Mouse (Mus musculus) B cell, adult 2 months (primary cell): Measurements from ENCODE around the gene Mia.

Experiments used
- DNase-seq, 2 experiments: peaks; one replicate each; pipeline ENCODE4 v3.0.0; 2022

The Mia gene

DNA sequence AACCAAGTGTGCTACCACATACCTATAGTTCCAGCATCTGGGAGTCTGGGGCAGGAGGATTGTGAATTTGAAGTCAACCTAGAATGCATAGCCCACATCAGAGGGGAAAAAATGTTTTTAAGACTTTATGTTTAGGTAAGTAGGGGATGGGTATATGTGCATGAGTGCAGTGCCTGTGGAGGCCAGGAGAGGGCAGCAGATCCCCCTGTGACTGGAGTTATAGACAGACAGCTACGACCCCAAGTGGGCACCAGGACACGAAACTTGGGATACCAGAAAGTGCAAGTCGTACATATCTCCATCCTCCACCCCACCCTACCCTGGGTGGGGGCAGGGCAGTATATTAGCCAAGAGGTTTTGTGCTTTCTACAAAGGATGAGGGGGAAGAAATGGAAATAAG is 4.0 kb upstream of the Mia start:
- DNase-seq, result peak; percentile 70 to 72

DNA sequence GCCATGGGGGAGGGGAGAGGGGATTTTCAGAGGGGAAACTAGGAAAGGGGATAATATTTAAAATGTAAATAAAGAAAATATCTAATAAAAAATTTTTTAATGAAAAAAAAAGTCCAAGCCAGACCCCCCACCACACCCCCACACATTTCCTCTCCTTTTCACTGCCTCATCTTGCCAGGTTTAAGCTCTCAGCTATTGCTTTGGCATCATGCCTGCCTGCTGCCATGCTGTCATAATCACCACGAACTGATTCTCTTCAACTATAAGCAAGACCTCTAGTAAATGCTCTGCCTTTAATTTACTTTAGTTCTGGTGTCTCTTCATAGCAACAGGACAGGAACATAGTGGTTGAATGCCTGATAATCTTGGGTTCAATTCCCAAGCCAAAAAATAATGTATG is 1.5 kb upstream of the Mia start:
- DNase-seq, result no peak

DNA sequence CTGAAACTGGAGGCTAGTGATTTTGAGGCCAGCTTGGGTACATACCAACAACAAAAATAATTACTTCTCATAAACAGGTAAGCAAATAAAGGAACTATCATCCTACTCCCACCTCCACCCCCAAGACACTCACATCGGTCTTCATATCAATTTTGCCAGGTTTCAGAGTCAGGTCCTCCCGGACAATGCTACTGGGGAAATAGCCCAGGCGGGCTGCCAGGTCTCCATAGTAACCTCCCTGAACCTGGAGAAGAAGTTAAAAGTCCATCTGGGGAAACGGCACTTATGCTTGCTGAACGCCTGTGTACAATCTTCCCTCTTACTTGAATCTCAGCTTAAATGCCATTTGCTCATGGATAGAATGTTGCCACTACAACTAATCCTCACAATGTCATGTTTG is 921 bp downstream of the Mia start:
- no peak for DNase-seq

DNA sequence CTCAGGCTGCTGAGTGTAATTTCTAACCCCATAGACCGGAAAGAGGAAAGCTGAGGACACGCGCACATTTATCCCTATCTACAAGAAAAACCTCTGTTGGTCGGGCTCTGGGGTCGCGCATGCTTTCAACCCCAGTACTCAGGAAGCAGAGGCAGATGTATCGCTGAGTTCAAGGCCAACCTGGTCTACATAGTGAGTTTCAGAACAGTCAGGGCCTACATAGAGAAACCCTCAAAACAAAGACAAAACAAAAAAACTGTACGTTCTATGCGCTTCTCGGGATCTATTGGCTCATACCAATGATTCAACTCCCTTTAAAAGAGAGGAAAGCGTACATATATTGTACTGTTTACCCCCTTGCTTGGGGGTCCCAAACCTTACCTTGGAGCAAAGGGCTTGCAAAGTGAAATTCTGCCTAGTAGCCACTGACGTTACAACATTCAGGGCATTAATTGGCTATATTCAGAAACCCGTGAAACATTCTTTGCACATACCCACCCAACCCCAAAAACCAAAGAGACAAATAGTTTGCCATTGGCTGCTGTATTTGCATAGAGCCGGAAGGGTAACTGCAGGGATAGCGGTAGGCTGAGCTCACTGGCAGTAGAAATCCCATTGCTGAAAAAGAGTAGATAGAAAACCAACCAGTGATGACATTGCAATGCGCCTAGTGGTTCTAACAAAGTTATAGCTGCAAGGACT is 1.6 kb downstream of the Mia start:
- peak; percentile 31 to 34 for DNase-seq

DNA sequence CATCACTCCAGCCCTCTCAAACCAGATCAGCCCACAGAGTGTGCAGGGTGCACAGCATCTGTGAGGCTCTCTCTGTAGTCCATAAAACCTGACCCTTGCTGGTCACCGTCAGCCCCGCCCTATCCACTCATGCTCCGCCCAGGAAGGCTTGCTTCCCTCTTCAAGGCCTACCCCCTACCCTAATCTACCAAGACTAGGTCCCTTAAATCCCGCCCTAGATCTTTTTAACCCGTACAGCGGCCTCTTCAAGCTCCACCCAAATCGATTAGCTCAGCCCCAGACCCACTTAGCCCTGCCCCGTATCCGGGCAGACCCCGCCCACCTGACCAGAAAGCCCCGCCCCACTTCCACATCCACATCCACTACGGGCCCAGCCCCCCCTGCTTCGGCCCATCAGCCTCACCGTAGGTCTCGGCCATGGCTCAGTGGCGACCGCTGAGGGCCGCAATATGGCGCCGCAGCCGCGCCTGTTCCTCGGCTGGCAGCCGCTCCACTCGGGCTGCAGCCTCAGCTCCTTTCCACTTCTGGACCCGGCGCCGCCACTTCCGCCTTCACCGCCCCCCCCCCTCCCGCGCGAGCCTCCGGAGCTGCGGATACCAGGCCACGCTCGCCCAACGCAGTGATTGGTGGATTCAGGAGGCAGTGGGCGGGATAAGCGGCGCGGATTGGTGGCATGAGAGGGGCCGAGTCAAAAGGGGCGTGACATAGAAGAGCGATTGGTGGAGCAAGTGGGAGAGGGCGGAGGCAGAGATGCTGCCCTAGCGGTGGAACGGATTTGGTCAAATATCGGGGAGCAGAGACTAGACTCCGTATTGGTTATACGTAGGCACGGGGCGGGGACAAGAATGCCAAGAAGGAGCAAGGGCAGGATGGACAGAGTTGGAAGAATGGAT is 2.4 kb downstream of the Mia start, which contains the start of gene Rab4b:
Rab4b (minus strand) TSS at position 573 of the 893 bp plus-strand sequence.
- DNase-seq, result peak; percentile 97

DNA sequence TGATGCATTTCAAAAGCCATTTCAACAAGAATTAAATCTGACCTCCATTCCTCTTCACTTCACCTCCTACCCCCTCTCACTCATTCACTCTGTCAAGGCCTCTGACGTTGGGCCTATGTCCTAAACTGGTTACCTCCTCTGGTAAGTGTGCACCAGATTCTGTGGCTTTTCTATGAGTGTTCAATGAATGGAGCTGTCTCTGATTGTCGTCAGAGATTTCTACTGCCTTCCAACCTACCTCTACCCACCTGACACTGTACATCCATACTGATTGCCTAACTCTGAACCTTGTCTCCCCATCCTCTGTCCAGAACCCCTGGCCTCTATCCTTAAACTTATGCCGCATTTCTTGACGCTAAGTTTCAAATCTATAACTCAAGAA is 3.0 kb downstream of the Mia start:
- DNase-seq, result no peak

DNA sequence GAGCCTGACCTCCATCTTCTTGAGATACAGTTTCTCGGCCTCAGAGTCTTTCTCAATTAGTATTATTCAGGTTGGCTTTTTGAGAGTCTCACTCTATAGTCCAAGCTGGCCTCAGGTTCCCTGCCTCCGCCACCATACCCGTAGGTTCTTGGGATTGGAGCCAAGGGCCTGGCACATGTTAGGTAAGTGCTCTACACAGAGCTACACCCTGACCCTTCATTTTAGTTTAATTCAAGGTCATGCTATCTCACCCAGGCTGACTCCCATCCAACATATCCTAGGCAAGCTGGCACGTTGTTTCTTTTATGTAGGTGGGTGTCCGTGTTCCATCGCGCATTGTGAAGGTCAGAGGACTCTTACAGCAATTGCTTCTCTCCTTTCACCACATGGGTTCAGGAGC is 6.1 kb downstream of the Mia start:
- no peak for DNase-seq

DNA sequence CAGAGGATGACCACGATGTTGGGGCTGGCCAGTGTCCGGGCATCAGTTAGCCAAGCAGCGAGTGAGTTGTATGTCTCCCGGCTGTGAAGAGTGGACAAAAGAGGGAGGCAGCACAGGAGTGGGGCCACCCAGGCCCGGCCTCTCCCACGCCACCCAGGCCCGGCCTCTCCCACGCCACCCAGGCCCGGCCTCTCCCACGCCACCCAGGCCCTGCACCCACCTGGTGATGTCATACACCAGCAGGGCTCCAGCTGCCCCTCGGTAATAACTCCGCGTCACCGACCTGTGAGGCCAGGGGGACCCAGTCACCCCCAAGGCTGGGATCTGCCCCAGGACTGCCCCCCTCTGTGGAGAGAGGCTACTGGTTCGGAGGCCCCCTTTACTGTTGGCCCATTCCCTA is 6.5 kb downstream of the Mia start:
- no peak for DNase-seq

DNA sequence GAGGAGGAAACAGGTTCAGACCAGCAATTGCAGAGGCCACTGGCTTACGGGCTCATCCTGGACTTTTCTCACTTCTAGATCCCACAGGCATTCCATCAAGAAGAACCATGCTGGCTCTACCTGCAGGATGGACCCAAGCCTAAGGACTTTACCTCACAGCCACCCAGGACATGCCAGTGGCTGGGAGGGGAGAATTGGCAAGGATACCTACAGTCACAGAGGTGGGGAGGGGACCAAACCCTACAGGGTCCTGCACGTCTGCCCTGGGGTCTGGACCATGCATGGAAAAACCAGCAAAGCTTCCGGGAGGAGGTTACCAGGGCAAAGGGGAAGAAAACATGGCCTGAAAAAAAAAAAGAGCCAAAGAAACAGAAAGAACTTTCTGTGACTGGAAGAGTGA is 10.0 kb downstream of the Mia start:
- DNase-seq, result no peak

DNA sequence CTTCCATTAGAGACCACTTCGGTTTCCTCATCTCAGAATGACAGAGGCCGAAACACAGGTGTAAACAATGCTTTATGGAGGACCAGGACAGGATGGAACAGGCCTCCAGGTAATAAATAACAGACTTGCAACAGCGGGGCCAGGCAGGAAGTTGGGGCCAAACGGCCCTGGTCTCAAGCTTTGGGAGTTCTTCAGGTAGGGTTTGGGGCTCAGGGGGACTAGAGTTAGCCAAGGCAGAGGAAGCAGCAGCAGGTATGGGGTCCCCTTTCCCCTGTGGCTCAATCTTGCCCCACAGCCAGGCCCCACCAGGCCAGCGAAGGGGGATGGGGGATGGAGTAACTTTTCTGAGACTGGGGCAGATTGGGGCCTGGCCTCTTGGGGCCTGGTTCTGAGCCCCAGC is 12.6 kb downstream of the Mia start:
- DNase-seq, result no peak

DNA sequence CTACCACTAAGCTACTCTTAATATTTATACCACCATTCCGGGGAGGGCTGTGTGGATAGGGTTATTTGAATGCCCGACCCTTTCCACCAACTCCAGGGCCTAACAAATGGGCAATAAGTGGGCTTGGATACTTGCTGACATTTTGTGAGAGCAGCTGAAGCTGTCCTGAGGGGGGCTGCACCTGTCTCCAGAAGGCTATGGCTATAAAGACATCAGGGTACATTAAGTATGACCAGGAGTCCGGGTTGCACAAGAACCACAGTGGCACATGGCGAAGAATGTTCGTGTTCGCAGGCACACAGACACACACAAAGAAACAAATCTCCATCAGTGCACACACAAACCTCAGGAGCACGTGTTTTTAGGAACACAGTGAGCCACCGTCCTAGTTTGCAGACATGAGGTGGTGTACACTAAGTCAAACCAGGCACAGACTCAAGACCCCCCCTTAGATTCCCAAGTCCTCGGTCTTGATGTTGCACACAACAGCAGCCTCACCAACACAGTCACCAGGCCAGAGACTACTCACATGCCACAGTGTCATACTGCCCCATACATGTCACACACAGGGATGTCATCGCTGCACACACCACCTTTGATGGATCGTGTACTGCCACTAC is 13.4 kb downstream of the Mia start:
- DNase-seq, result no peak

DNA sequence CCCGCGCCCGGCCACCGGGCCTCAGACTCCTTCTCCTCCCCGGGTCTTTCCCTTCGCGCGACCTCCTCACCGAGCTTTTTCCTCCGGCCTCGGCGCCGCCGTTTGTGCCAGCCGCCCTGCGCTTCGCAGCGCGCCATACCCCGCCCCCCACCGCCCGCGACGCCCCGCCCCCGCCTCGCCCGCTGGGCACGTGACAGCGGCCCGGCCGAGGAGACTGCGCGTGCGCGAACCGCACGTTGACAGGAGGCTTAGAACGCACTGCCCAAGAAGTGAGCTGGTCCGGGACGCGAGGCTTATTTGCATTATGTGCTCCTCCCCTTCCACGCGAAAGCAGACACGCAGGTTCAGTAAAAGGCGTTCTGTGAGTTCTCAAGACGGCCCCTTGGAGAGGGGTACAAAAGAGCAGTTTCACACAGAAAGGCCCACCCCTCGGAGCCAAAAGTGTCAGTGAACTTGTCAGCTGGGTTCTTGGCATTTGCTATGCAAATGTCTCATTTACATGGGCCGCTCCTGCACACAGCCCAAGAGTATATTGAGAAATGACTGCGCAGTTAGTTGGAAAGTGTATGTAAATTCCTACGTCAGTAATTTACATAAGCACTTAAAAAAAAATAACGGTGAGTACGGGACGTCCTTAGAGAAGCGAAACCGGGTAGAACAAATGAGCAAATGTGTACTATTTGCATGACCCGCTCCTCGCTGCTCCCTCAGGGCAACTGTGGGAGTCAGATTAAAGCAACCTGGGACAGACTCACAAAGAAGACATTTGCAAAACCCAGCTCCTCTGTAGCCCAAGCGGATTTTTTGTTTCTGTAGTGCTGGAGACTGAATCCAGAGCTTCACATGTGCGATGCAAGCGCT is 14.1 kb downstream of the Mia start, which contains the start of gene Egln2:
Egln2 (minus strand) TSS at position 189 of the 861 bp plus-strand sequence.
- DNase-seq, result peak; percentile 94 to 96

DNA sequence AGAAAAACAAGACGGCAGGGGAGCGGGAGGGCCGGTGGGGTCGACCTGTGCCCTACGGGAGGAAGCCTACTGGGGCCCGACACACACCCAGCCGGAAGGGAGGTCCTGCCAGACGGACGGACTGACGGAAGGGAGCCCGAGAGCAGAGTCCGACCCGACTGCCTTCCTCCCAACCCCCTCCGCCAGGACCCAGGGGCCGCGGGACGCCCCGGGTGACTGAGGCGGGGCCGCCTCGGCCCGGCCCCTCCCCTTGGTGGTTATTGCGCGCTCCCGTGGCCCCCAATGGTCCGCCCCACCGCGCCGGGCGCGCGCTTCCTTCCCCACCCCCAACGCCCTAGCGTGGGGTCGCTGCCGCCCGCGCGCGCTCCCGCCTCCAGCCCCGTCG is 14.7 kb downstream of the Mia start:
- peak; percentile 87 to 90 for DNase-seq

DNA sequence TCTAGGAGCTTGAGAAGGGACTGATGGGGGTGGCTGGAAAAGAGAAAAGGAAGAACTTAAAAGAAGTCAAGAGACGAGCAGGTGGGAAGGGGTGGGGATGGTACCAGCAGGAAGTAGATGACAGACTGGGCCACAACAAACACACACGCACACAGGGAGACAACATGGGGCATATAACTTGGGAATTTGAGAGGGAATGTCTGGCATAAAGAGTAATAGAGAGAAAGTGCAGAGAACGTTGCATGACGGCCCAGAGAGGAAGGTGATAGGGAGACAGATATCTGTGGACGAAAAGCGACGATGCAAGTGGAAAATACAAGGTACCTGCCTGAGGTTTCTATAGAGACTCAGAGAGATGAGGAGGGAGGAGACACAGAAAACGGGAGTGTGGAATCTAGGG is 15.3 kb downstream of the Mia start:
- no peak for DNase-seq

DNA sequence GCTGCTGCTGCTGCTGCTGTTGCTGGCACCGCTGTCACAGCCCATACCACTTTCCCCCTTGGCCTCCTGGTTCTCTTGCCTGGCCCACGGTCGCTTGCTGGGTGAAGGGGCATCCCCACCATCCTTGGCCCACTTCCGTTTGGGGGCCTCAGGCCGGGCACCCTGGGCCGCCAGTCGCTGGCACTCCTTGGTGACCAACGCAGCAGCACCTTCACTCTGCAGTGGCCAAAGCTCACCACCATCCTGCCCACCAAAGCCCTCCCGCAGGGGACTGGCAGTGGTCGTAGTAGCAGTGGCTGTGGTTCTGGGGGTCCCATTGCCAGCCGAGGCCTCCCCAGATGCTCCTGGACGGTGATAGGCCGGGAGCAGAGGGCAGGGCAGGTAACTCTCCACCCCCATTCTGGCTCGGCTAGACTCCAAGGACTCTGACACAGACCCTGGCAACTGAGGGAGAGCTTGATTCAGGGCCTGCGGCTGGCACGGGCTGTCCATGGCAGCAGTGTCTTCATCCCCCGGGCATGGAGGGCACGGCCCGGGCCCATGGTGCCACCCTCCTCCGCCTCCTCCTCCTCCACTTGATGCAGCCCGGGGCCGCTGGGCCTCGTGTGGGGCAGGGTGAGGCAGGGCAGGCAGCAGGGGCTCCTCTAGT is 15.8 kb downstream of the Mia start:
- DNase-seq, result no peak

DNA sequence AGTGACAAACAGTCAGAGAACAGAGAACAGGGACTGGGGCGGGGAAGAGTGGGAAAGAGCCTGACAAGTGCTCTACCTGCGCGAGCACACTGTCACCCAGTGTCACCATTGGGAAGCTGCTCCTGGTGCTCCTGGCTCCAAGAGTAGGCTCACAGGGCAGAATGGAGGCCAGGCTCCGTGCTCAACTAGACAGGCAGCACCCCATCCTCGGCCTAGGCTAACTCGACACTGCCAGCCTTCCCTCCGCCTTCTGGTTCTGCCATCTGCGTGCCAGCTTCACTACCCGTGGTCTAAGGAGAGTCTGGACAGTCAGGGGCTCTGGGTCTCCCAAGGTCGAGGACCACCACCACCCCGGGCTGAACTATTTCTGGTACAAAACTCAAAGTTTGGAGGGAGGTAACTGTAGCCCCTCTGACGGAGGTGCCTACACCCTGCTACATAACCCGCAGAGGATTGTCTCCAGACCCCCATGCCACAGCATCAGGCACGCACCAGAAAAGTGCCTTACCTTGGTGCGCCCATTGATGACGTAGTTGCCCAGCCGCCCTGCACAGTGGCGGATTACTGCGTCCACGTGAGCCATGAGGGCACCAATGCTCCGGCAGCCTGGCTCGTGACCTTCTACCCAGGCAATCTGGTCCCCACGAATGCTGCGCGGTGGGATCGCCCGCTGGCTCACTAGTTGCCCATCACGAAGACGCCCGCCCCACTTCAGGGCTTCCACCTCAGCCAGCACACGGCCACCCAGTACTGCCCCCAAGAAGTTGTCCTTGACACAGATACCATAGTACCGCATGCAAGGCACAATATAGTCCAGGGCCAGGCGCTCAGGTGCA is 16.6 kb downstream of the Mia start:
- DNase-seq, result no peak

DNA sequence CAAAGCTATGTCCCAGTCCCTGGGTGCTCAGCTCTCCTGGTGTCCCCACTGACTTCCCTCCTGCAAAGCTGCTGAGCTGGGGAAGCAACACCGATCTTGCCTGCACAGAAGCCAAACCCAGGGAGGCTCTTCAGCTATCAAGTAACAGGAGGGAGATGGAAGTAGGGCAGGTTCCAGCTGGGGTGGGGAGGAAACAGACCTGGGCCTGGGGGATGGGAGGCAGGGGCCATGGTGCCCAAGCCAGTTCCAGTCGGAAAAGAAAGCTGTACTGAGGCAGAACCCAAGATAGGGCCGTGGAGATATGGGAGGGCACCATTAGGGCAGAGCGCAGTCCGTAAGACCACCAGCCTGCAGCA is 17.5 kb downstream of the Mia start:
- DNase-seq, result no peak

DNA sequence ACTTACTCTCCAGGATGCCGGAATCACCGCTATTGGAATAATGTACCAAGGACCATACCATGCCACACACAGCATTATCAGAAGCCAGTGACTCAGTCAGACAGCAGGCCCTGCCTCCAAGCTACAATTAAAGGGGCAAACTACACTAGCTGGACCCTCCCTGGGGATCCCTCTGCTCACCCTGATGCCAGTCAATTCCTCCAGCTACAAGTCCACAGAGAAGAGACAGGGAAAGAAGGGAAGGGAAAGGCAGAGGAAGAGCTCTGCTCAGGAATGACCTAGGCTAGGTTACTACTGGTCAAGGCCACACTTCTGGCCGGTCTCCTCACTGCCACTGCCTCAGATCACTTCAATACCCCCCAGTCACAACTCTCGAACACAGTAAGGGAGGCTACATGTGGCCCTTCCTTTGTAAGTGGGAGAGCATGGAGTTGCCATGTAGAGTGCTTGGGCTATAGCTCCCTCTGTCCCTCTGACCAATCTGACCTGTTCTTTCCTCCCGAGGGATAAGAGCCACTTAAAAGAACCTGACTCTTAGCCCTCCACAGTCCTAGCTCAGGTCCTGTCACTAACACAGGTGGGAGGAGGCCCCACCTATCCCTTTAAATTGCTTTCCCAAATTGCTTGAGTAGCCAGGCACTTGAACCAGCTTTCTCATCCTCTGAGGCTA is 18.0 kb downstream of the Mia start:
- no peak for DNase-seq

DNA sequence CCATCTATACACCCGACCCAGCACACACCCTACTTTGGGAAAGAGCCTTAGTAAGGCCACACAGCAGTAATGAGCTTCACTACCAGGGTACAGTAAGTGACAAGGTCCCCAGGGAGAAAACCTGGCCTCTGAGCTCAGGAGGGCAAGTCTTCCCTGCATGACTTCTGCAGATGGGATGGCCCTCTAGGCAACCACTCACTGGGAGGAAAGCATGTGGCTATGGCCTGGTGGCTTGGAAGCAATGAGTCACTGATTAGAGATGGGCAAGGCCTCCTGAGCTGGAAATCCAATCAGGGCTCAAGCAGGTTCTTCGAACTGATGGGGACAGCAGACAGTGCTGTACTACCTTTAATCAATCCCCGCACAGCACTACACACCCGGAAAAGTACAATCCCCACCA is 19.2 kb downstream of the Mia start:
- DNase-seq, result no peak

DNA sequence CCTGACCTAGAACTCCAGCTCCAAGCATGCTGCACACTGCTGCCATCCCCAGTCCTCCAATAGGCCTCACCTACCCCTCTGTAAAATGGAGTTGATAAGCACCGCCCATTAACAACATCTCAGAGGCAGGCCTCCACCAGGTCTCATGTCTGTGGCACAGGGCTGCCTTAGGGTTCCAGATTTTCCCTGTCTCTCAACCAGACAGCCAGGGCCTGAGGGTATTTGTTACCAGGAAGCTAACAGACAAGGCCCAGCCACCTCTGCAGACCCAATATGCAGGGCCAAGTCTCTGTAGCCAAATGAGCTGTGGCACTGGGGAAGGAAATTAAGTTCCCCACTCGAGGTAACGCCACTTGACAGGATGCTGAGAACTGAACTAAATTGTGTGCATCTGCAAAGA is 20.0 kb downstream of the Mia start:
- no peak for DNase-seq

DNA sequence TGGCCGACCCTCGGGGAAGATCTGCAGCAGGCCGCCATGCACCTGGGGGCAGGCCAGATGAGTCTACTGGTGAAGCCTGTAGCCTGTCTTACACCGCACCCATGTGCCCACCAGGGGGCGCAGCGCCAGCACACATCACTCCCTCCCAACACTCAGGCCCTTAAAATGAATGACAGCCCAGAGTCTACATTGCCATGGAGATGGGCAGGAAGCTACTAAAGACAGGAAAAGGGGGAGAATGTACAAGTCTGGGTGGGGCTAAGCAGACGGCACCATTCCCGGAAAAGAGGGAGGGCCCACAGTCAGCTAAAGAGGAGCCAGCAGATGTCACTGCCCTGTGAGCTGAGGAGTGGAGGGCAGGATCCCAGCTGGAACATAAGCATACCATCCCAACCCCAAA is 21.1 kb downstream of the Mia start:
- DNase-seq, result peak; percentile 94 to 95
